Mouse (Mus musculus): ENCODE measurements around the gene Traf3ip1. TPM values are rescaled to one million over a fixed set of nuclear protein-coding genes. Genes with fewer than 3 reads are reported as not detected.

The Traf3ip1 gene
- polyA plus RNA-seq, 2 experiments = 5.1 to 16.7 TPM

GRCm38 (mm10) chr1:91482616-91483211, 11.7 kb upstream of the Traf3ip1 start:
- ATAC-seq (ENCODE audit: low FRiP score, low read depth) = no peak
- WGBS = 73% methylated on average over 7 of the region's 7 CpGs
- no peak overlapping the region for H3K4me2 ChIP-seq (replicated peaks; ENCODE audit: low read depth, low read length, severe bottlenecking)

GRCm38 (mm10) chr1:91483304-91484010, 11.0 kb upstream of the Traf3ip1 start:
- no peak overlapping the region for H3K4me2 ChIP-seq (replicated peaks; ENCODE audit: low read depth, low read length, severe bottlenecking)
- no peak for TF ChIP-seq POLR2A (IDR thresholded peaks at IDR 0.05; ENCODE audit: borderline replicate concordance, extremely low read depth, insufficient read depth, insufficient read length)
- H3K9me3 ChIP-seq (ENCODE audit: control insufficient read depth, low read length) = no peaks in the 10 kb centered on the region
- peak; percentile 85 for ATAC-seq (ENCODE audit: low FRiP score, low read depth)
- H3K9ac ChIP-seq (ENCODE audit: low read depth, low read length, severe bottlenecking) = no peak overlapping the region
- no peaks in the 10 kb centered on the region for H3K36me3 ChIP-seq (ENCODE audit: control insufficient read depth, insufficient read depth, low read length)
- no peaks in the 10 kb centered on the region for H3K27me3 ChIP-seq (ENCODE audit: control insufficient read depth, insufficient read depth, low read length)
- no peak overlapping the region for H3K4me3 ChIP-seq (replicated peaks; ENCODE audit: low read length)
- H3K4me1 ChIP-seq (ENCODE audit: control insufficient read depth, insufficient read depth, low read length) = no peaks in the 10 kb centered on the region
- no peak overlapping the region for H3K27ac ChIP-seq (replicated peaks; ENCODE audit: low read depth, low read length)
- 35% methylated on average over 10 of the region's 10 CpGs for WGBS
- DNase-seq (ENCODE audit: low spot score) = peak; percentile 80

More at GRCm38 (mm10) chr1:91482616-91483211, 11.7 kb upstream of the Traf3ip1 start:
- Histone ChIP-seq H3K4me1 (ENCODE audit: control insufficient read depth, insufficient read depth, low read length) (no peaks in the 10 kb centered on the region), H3K27ac (replicated peaks; ENCODE audit: low read depth, low read length) (0 out of 2 replicates have a peak overlapping the region, but pooled peaks have one; percentile 28), H3K9ac (ENCODE audit: low read depth, low read length, severe bottlenecking) (no peak overlapping the region), H3K36me3 (ENCODE audit: control insufficient read depth, insufficient read depth, low read length) (no peaks in the 10 kb centered on the region), H3K4me3 (replicated peaks; ENCODE audit: low read length) (no peak overlapping the region), H3K27me3 (ENCODE audit: control insufficient read depth, insufficient read depth, low read length) (no peaks in the 10 kb centered on the region), H3K9me3 (ENCODE audit: control insufficient read depth, low read length) (no peaks in the 10 kb centered on the region)
- no peak for DNase-seq (ENCODE audit: low spot score)
- no peak for TF ChIP-seq POLR2A (IDR thresholded peaks at IDR 0.05; ENCODE audit: borderline replicate concordance, extremely low read depth, insufficient read depth, insufficient read length)

DNA sequence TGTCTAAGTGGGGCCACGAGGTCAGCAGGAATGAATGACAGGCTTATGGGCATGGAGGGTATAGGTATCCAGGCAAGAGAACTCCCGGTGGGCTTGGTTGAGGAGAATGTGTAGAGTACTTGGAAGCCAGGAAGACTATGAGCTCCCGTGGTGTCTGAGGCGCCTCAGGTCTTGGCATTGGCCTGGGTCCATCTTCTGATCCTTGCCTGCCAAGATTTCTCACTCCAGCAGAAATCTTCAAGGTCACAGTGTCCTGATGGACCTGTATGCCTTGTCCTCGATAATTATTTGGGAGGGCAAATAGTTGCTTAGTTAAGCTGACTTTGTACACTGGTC, 10.5 kb upstream of the Traf3ip1 start:
- Histone ChIP-seq H3K36me3 (ENCODE audit: control insufficient read depth, insufficient read depth, low read length) (no peaks in the 10 kb centered on the region), H3K27ac (replicated peaks; ENCODE audit: low read depth, low read length) (no peak overlapping the region)
- 79% methylated on average over 5 of the region's 5 CpGs for whole genome bisulfite sequencing

DNA sequence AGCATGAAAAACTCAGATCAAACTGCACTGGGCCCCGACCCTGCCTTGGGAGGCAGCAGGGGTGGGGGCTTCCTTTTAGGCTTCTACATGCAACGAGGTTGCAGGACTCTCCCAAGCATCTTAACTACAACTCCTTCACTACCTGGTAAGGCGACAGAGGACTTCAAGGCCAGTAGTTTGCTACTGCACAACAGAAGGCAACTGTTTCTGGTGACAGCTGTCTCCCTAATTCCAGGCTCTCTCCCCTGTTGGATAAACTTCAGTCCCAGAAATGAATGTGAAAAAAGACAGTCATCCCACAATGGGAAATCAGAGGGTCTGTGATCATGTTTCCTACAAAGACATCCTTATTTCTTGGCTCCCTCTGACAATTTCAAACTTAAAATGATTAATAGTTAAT, 9.0 kb upstream of the Traf3ip1 start:
- WGBS = 58% methylated on average over 3 of the region's 3 CpGs
- Histone ChIP-seq H3K4me1 (ENCODE audit: control insufficient read depth, insufficient read depth, low read length) (no peaks in the 10 kb centered on the region), H3K36me3 (ENCODE audit: control insufficient read depth, insufficient read depth, low read length) (no peaks in the 10 kb centered on the region), H3K4me2 (replicated peaks; ENCODE audit: low read depth, low read length, severe bottlenecking) (no peak overlapping the region), H3K9me3 (ENCODE audit: control insufficient read depth, low read length) (no peaks in the 10 kb centered on the region), H3K27ac (replicated peaks; ENCODE audit: low read depth, low read length) (no peak overlapping the region), H3K4me3 (replicated peaks; ENCODE audit: low read length) (no peak overlapping the region), H3K9ac (ENCODE audit: low read depth, low read length, severe bottlenecking) (no peak overlapping the region), H3K27me3 (ENCODE audit: control insufficient read depth, insufficient read depth, low read length) (no peaks in the 10 kb centered on the region)
- TF ChIP-seq POLR2A (IDR thresholded peaks at IDR 0.05; ENCODE audit: borderline replicate concordance, extremely low read depth, insufficient read depth, insufficient read length) = no peak
- DNase-seq (ENCODE audit: low spot score) (no peak), ATAC-seq (ENCODE audit: low FRiP score, low read depth) (no peak)

More for the DNA sequence above, 10.5 kb upstream of the Traf3ip1 start:
- TF ChIP-seq POLR2A (IDR thresholded peaks at IDR 0.05; ENCODE audit: borderline replicate concordance, extremely low read depth, insufficient read depth, insufficient read length) = no peak
- Histone ChIP-seq H3K4me1 (ENCODE audit: control insufficient read depth, insufficient read depth, low read length) (no peaks in the 10 kb centered on the region), H3K9ac (ENCODE audit: low read depth, low read length, severe bottlenecking) (no peak overlapping the region), H3K27me3 (ENCODE audit: control insufficient read depth, insufficient read depth, low read length) (no peaks in the 10 kb centered on the region), H3K9me3 (ENCODE audit: control insufficient read depth, low read length) (no peaks in the 10 kb centered on the region), H3K4me3 (replicated peaks; ENCODE audit: low read length) (no peak overlapping the region), H3K4me2 (replicated peaks; ENCODE audit: low read depth, low read length, severe bottlenecking) (no peak overlapping the region)
- no peak for ATAC-seq (ENCODE audit: low FRiP score, low read depth)
- no peak for DNase-seq (ENCODE audit: low spot score)

GRCm38 (mm10) chr1:91486165-91486564, 8.3 kb upstream of the Traf3ip1 start:
- WGBS = 79% methylated on average over 3 of the region's 3 CpGs

More at GRCm38 (mm10) chr1:91486165-91486564, 8.3 kb upstream of the Traf3ip1 start:
- Histone ChIP-seq H3K36me3 (ENCODE audit: control insufficient read depth, insufficient read depth, low read length) (no peaks in the 10 kb centered on the region), H3K27me3 (ENCODE audit: control insufficient read depth, insufficient read depth, low read length) (no peaks in the 10 kb centered on the region), H3K9ac (ENCODE audit: low read depth, low read length, severe bottlenecking) (no peak overlapping the region), H3K4me2 (replicated peaks; ENCODE audit: low read depth, low read length, severe bottlenecking) (no peak overlapping the region), H3K4me3 (replicated peaks; ENCODE audit: low read length) (no peak overlapping the region), H3K27ac (replicated peaks; ENCODE audit: low read depth, low read length) (no peak overlapping the region), H3K9me3 (ENCODE audit: control insufficient read depth, low read length) (no peaks in the 10 kb centered on the region), H3K4me1 (ENCODE audit: control insufficient read depth, insufficient read depth, low read length) (no peaks in the 10 kb centered on the region)
- DNase-seq (ENCODE audit: low spot score) (no peak), ATAC-seq (ENCODE audit: low FRiP score, low read depth) (no peak)
- TF ChIP-seq POLR2A (IDR thresholded peaks at IDR 0.05; ENCODE audit: borderline replicate concordance, extremely low read depth, insufficient read depth, insufficient read length) = no peak

Measured in limb, embryonic 14.5 days (tissue).